Mouse (Mus musculus) brain, embryonic 14.5 days (tissue): Measurements from ENCODE around the gene Olfr223. TPM values are rescaled to one million over a fixed set of nuclear protein-coding genes. Genes with fewer than 3 reads are reported as not detected.

Experiments used
- DNase-seq: peaks from one replicate; pipeline ENCODE4 v3.0.0-alpha.2; 2011; ENCODE audit warnings: low read depth
- CTCF ChIP-seq: fragments of 200-500 bp; IDR thresholded peaks from 2 replicates; pipeline ENCODE4 v1.5.1; 2012; ENCODE audit warnings: inconsistent platforms, mild to moderate bottlenecking, moderate library complexity, borderline replicate concordance; ENCODE audit not compliant: insufficient read depth, insufficient read length; ENCODE audit errors: extremely low read depth
- POLR2A ChIP-seq: fragments of 200-500 bp; IDR thresholded peaks from 2 replicates; pipeline ENCODE4 v1.6.1; 2012; ENCODE audit warnings: mild to moderate bottlenecking, inconsistent platforms, borderline replicate concordance; ENCODE audit not compliant: poor library complexity, insufficient read depth, insufficient read length, severe bottlenecking; ENCODE audit errors: extremely low read depth
- polyA plus RNA-seq: library from polyadenylated mRNA; depleted of rRNA; stranded (reverse); fragments of >200 nt; gene quantifications from 2 replicates; pipeline ENCODE4 v1.2.3, GENCODE M21; 2012; rRNA removed

Olfr223 gene
- polyA plus RNA-seq, 1 experiment, result not detected

GRCm38 (mm10) chr11:59540123-59540522 is 53.0 kb downstream of the Olfr223 start:
- DNase-seq, result no peak
- TF ChIP-seq POLR2A (no peak), CTCF (no peak)

Other genes starting within 250 kb of the Olfr223 start
- 0.08 and 0.28 TPM in 2 replicates for gene Prss38, start 217.6 kb downstream of the Olfr223 start, polyA plus RNA-seq
- 14.6 and 17.9 TPM in 2 replicates for gene Jmjd4, start 143.2 kb downstream of the Olfr223 start, polyA plus RNA-seq
- 298 and 341 TPM in 2 replicates for gene Snap47, start 142.1 kb downstream of the Olfr223 start, polyA plus RNA-seq
- gene Zfp867, start 120.8 kb downstream of the Olfr223 start, polyA plus RNA-seq, result 6.9 and 7.0 TPM in 2 replicates
- gene Zkscan17, start 66.5 kb downstream of the Olfr223 start, polyA plus RNA-seq, result 12.6 and 16.4 TPM in 2 replicates
- gene Nlrp3, start 51.7 kb downstream of the Olfr223 start, polyA plus RNA-seq, result 0.24 and 0.33 TPM in 2 replicates
- gene Olfr222, start 17.1 kb downstream of the Olfr223 start, polyA plus RNA-seq, result not detected in 2 replicates
- 100 and 146 TPM in 2 replicates for gene Mprip, start 68.0 kb upstream of the Olfr223 start, polyA plus RNA-seq
- 4.3 and 6.1 TPM in 2 replicates for gene Pld6, start 194.4 kb upstream of the Olfr223 start, polyA plus RNA-seq
- 46.1 and 58.8 TPM in 2 replicates for gene Flcn, start 216.7 kb upstream of the Olfr223 start, polyA plus RNA-seq
- gene Nt5m, start 246.2 kb upstream of the Olfr223 start, polyA plus RNA-seq, result 57.5 and 63.4 TPM in 2 replicates
- gene Cops3, start 246.5 kb upstream of the Olfr223 start, polyA plus RNA-seq, result 57.3 and 75.3 TPM in 2 replicates